Mouse (Mus musculus) spleen, adult 2 months (tissue): ENCODE data around the gene Ptprf. TPM values are rescaled to one million over a fixed set of nuclear protein-coding genes. Genes with fewer than 3 reads are reported as not detected.

Experiments used
- DNase-seq, 2 experiments: peaks; one replicate each; pipeline versions ENCODE4 v3.0.0 to v3.0.0-alpha.2; 2012 to 2021; ENCODE audit warnings: low spot score in 2 of 2, low read depth in 1 of 2
- H3K27ac ChIP-seq: fragments of 200-500 bp; 2 replicates; pipeline ENCODE4 v1.5.1; 2012; ENCODE audit warnings: low read length, inconsistent platforms; ENCODE audit not compliant: insufficient read depth
- H3K27me3 ChIP-seq: fragments of 200-500 bp; 2 replicates; pipeline ENCODE4 v1.6.1; 2012; ENCODE audit warnings: mild to moderate bottlenecking, moderate library complexity, low read length, inconsistent platforms; ENCODE audit not compliant: control insufficient read depth, insufficient read depth
- H3K36me3 ChIP-seq: fragments of 200-500 bp; 2 replicates; pipeline ENCODE4 v1.6.1; 2012; ENCODE audit warnings: mild to moderate bottlenecking, low read length, inconsistent platforms; ENCODE audit not compliant: control insufficient read depth, insufficient read depth
- H3K4me1 ChIP-seq: fragments of 200-500 bp; 2 replicates; pipeline ENCODE4 v1.6.1; 2011; ENCODE audit warnings: inconsistent platforms; ENCODE audit not compliant: control insufficient read depth, insufficient read depth, insufficient read length
- H3K4me3 ChIP-seq: fragments of 200-500 bp; 2 replicates; pipeline ENCODE4 v1.5.1; 2011; ENCODE audit warnings: mild to moderate bottlenecking, inconsistent platforms; ENCODE audit not compliant: insufficient read depth, insufficient read length; ENCODE audit errors: extremely low read depth
- CTCF ChIP-seq: fragments of 200-500 bp; IDR thresholded peaks from 2 replicates; pipeline ENCODE4 v1.5.1; 2011; ENCODE audit warnings: mild to moderate bottlenecking, inconsistent platforms; ENCODE audit not compliant: insufficient read depth, insufficient read length, insufficient replicate concordance; ENCODE audit errors: extremely low read depth
- POLR2A ChIP-seq: fragments of 200-500 bp; IDR thresholded peaks from 2 replicates; pipeline ENCODE4 v1.6.1; 2011; ENCODE audit warnings: low read depth, low read length, inconsistent platforms
- WGBS: fragments of 180-500 bp; shearing (Covaris S2); methylation state at CpG from one replicate; pipeline ENCODE4 v1.1.7; 2018; 5-methylcytosine and 5-hydroxymethylcytosine counted together
- polyA plus RNA-seq: library from polyadenylated mRNA; depleted of rRNA; stranded (reverse); fragments of >200 nt; gene quantifications from 2 replicates; pipeline ENCODE4 v1.2.3, GENCODE M21; 2012

The Ptprf gene
- polyA plus RNA-seq, 1 experiment, result 10.1 TPM

- TF ChIP-seq CTCF (no peak), POLR2A (no peak)
- no peaks in the 10 kb centered on the region for H3K4me1 ChIP-seq
- no peak overlapping the region for H3K27ac ChIP-seq
- H3K27me3 ChIP-seq, result no peaks in the 10 kb centered on the region
- 87% methylated on average over 2 of the region's 2 CpGs for WGBS
- H3K36me3 ChIP-seq, result no peaks in the 10 kb centered on the region
- H3K4me3 ChIP-seq, result no peak overlapping the region
- no peak for DNase-seq
Observed at GRCm38 (mm10) chr4:118199093-118199492, 92.1 kb downstream of the Ptprf start.

- Histone ChIP-seq H3K36me3 (no peaks in the 10 kb centered on the region), H3K27me3 (no peaks in the 10 kb centered on the region), H3K4me3 (no peak overlapping the region), H3K4me1 (no peaks in the 10 kb centered on the region), H3K27ac (no peak overlapping the region)
- no peak for DNase-seq
- TF ChIP-seq CTCF (no peak), POLR2A (no peak)
- WGBS, result 77% methylated on average over 3 of the region's 3 CpGs
Observed at GRCm38 (mm10) chr4:118198606-118199005, 92.6 kb downstream of the Ptprf start.

GRCm38 (mm10) chr4:118196185-118196584 lies 95.0 kb downstream of the Ptprf start:
- H3K36me3 ChIP-seq, result no peaks in the 10 kb centered on the region
- H3K4me1 ChIP-seq, result no peaks in the 10 kb centered on the region
- 87% methylated on average over 10 of the region's 10 CpGs for WGBS

GRCm38 (mm10) chr4:118180301-118181080 lies 110.7 kb downstream of the Ptprf start:
- 17% methylated on average over 17 of the region's 17 CpGs for WGBS
- Histone ChIP-seq H3K36me3 (peaks cover 9% of the 10 kb centered on the region), H3K27ac (peak overlapping the region; percentile 66), H3K4me1 (peaks cover 2% of the 10 kb centered on the region; the same call in 1 of the 2 replicates), H3K4me3 (peak overlapping the region; percentile 47), H3K27me3 (no peaks in the 10 kb centered on the region)
- TF ChIP-seq CTCF (no peak), POLR2A (no peak)
- DNase-seq, result no peak

More at GRCm38 (mm10) chr4:118196185-118196584, 95.0 kb downstream of the Ptprf start:
- no peak for TF ChIP-seq POLR2A
- TF ChIP-seq CTCF, result no peak
- no peak for DNase-seq
- Histone ChIP-seq H3K27ac (no peak overlapping the region), H3K4me3 (no peak overlapping the region), H3K27me3 (no peaks in the 10 kb centered on the region)

- peak; percentile 86 to 97 for DNase-seq
- Histone ChIP-seq H3K27ac (peak within 1 kb of the TSS; percentile 97), H3K36me3 (peaks cover 13% of the 10 kb centered on the region), H3K27me3 (no peaks in the 10 kb centered on the region), H3K4me1 (peaks cover 2% of the 10 kb centered on the region; the same call in 1 of the 2 replicates), H3K4me3 (peak within 1 kb of the TSS; percentile 92)
- WGBS, result under 1% methylated on average over 38 of the region's 38 CpGs
- TF ChIP-seq POLR2A (peak; percentile 41; the same call in 1 of the 2 replicates), CTCF (no peak)
Observed at GRCm38 (mm10) chr4:118179467-118180300, 111.5 kb downstream of the Ptprf start, which contains the start of gene Kdm4a. Gene Kdm4a (minus strand): TSS chr4:118180043.

- peaks cover 2% of the 10 kb centered on the region; the same call in 1 of the 2 replicates for H3K4me1 ChIP-seq
- no peak for DNase-seq
Observed at GRCm38 (mm10) chr4:118178952-118179466, 112.2 kb downstream of the Ptprf start.

More at GRCm38 (mm10) chr4:118178952-118179466, 112.2 kb downstream of the Ptprf start:
- H3K27me3 ChIP-seq, result no peaks in the 10 kb centered on the region
- WGBS, result under 1% methylated on average over 12 of the region's 12 CpGs
- H3K36me3 ChIP-seq, result peaks cover 14% of the 10 kb centered on the region
- peak overlapping the region; percentile 44; the same call in 1 of the 2 replicates for H3K27ac ChIP-seq
- H3K4me3 ChIP-seq, result peak overlapping the region; percentile 92
- TF ChIP-seq POLR2A (no peak), CTCF (no peak)
